Mouse (Mus musculus) stomach, embryonic 15.5 days (tissue): ENCODE results near the gene Kcnk6. TPM values are rescaled to one million over a fixed set of nuclear protein-coding genes. Genes with fewer than 3 reads are reported as not detected.
A peak's percentile ranks its signal among the peaks of the same experiment; 100 is the strongest.

Source experiments
- ATAC-seq: fragments of 200-750 bp; cut with Nextera tagmentation; 2 replicates; pipeline ENCODE4 v1.8.0; 2017; ENCODE audit warnings: low read depth, moderate number of reproducible peaks, moderate TSS enrichment; ENCODE audit not compliant: insufficient read depth, low FRiP score
- H3K27ac ChIP-seq: fragments of 300-500 bp; sonication (generic); 2 replicates; pipeline ENCODE4 v1.5.1; 2015; ENCODE audit warnings: mild to moderate bottlenecking, inconsistent platforms
- H3K27me3 ChIP-seq: fragments of 300-500 bp; sonication (generic); replicated peaks from 2 replicates; pipeline ENCODE4 v1.6.1; 2015; ENCODE audit warnings: inconsistent platforms
- H3K36me3 ChIP-seq: fragments of 300-500 bp; sonication (generic); 2 replicates; pipeline ENCODE4 v1.6.1; 2015; ENCODE audit warnings: inconsistent platforms
- H3K4me1 ChIP-seq: fragments of 300-500 bp; sonication (generic); 2 replicates; pipeline ENCODE4 v1.6.1; 2015; ENCODE audit warnings: inconsistent platforms
- H3K4me2 ChIP-seq: fragments of 300-500 bp; sonication (generic); 2 replicates; pipeline ENCODE4 v1.6.1; 2015; ENCODE audit warnings: mild to moderate bottlenecking, inconsistent platforms
- H3K4me3 ChIP-seq: fragments of 300-500 bp; sonication (generic); replicated peaks from 2 replicates; pipeline ENCODE4 v1.5.1; 2015; ENCODE audit warnings: inconsistent platforms
- H3K9ac ChIP-seq: fragments of 300-500 bp; sonication (generic); 2 replicates; pipeline ENCODE4 v1.6.1; 2015; ENCODE audit warnings: inconsistent platforms
- H3K9me3 ChIP-seq: fragments of 300-500 bp; sonication (generic); 2 replicates; pipeline ENCODE4 v1.6.1; 2016; ENCODE audit warnings: inconsistent platforms
- WGBS: fragments of 180-500 bp; shearing (Covaris S2); methylation state at CpG from one replicate; pipeline ENCODE4 v1.1.7; 2015; 5-methylcytosine and 5-hydroxymethylcytosine counted together
- polyA plus RNA-seq: library from polyadenylated mRNA; unstranded; fragments of >200 nt; fragmentation: Nextera tagmentation; extraction: Ambion mirVana; gene quantifications from 2 replicates; pipeline ENCODE4 v1.2.1, GENCODE M21; 2015

Kcnk6 gene
- polyA plus RNA-seq, 1 experiment from 2014 or later = 1.9 TPM

DNA sequence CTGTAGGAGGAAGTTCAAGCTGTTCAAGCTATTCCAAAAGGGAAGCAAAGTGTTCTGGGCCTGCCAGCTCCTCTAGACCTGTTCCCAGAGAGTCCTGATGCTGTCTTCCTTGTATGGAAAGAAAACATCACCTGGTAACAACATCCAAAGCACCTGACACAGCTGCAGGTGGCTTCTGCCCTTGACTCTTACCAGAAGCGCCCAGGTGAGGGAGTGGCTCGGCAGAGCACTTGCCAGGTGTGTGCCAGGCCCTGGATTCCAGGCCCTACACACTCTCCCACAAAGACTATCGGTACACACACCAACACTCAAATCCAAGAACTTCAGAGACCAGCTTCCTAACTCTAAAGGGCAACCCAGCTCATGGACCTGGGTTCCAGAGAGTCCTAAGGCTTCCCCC lies 31.5 kb upstream of the Kcnk6 start:
- Histone ChIP-seq H3K4me2 (no peak overlapping the region), H3K9me3 (no peaks in the 10 kb centered on the region), H3K9ac (no peak overlapping the region), H3K4me1 (peaks cover 23% of the 10 kb centered on the region; the same call in 1 of the 2 replicates), H3K36me3 (0 out of 2 replicates have a peak, but pooled peaks cover 4% of the 10 kb centered on the region), H3K27me3 (no peaks in the 10 kb centered on the region), H3K4me3 (no peak overlapping the region), H3K27ac (no peak overlapping the region)
- WGBS = 84% methylated on average over 3 of the region's 3 CpGs
- ATAC-seq = no peak

DNA sequence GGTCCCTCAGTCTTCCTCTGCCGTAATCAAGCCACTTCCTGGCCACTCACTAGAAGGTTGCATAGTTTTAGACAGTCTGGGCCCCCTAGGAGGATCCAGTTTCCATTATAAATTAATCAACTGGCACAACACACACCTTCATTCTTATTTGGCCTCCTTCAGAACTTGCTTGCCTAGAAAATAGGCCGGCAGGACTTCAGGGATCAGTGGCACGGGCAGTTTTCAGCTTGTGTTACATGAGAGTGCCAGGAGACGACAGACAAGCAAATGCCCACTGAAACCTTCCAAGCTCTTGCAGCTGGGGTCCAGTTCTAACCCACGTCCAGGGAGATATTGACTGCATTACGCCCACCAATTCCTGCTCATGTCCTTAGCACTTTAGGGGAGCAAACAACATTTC lies 29.8 kb upstream of the Kcnk6 start:
- H3K9me3 ChIP-seq = no peaks in the 10 kb centered on the region
- no peak overlapping the region for H3K27ac ChIP-seq
- H3K4me1 ChIP-seq = peaks cover 23% of the 10 kb centered on the region; the same call in 1 of the 2 replicates
- H3K4me2 ChIP-seq = no peak overlapping the region
- H3K4me3 ChIP-seq = no peak overlapping the region
- no peak overlapping the region for H3K9ac ChIP-seq
- 0 out of 2 replicates have a peak, but pooled peaks cover 4% of the 10 kb centered on the region for H3K36me3 ChIP-seq
- H3K27me3 ChIP-seq = no peaks in the 10 kb centered on the region
- 78% methylated on average over 6 of the region's 6 CpGs for WGBS
- no peak for ATAC-seq

DNA sequence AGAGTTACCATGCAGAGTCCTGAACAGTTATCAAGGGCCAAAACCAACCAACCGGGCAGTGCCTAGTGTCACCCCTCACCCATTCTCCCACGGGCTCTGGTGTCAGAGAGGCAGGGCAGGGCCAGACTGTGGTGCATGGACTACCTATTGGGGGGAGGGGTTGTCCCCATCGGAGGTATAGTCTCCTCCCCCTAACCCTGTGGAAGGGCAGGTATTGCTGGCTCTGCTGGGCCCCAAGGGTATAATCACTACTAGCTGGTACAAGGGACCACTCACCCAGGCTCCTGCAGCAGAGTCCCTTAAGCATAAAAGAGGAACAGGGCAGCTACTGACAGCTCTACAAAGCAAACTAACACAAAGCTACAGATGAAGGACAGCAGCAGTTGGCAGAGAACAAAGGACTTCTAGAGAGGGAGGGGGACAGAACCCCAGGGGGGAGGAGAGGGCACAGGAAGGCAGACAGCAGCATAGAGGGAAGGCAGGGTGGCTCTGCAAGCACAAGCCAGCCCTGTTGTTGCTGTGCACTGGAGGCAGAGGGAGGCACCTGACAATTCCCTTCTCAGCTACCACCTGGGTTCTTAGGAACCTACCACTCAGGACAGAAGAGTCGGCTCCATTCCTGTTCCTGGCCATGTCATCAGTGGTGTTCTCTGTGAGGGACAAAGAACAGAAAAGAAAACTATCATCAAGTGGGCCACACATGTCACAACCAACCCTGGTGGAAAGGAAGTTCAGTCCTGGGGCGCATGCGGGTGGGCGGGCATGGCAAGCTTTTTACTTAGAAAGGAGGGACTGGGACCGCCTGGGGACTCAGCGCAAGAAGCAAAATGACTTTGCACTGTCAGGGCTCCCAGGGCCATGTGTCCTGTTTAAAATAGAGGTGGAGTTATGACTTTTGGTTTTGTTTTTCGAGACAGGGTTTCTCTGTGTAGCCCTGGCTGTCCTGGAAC lies 27.7 kb upstream of the Kcnk6 start:
- no peak overlapping the region for H3K27ac ChIP-seq
- 82% methylated on average over 10 of the region's 10 CpGs for WGBS
- H3K4me2 ChIP-seq = no peak overlapping the region
- no peaks in the 10 kb centered on the region; the same call in 1 of the 2 replicates for H3K27me3 ChIP-seq
- peaks cover 14% of the 10 kb centered on the region for H3K4me1 ChIP-seq
- no peak overlapping the region for H3K4me3 ChIP-seq
- H3K9me3 ChIP-seq = no peaks in the 10 kb centered on the region
- H3K9ac ChIP-seq = no peak overlapping the region
- no peak for ATAC-seq
- 0 out of 2 replicates have a peak, but pooled peaks cover 4% of the 10 kb centered on the region for H3K36me3 ChIP-seq

- Histone ChIP-seq H3K4me1 (peaks cover 12% of the 10 kb centered on the region), H3K4me2 (no peak overlapping the region), H3K27ac (no peak overlapping the region), H3K36me3 (0 out of 2 replicates have a peak, but pooled peaks cover 4% of the 10 kb centered on the region), H3K9me3 (no peaks in the 10 kb centered on the region), H3K27me3 (no peaks in the 10 kb centered on the region; the same call in 1 of the 2 replicates), H3K4me3 (no peak overlapping the region), H3K9ac (no peak overlapping the region)
- 81% methylated on average over 1 of the region's 1 CpGs for WGBS
- no peak for ATAC-seq
Observed at GRCm38 (mm10) chr7:29257368-29257767, 25.1 kb upstream of the Kcnk6 start.

DNA sequence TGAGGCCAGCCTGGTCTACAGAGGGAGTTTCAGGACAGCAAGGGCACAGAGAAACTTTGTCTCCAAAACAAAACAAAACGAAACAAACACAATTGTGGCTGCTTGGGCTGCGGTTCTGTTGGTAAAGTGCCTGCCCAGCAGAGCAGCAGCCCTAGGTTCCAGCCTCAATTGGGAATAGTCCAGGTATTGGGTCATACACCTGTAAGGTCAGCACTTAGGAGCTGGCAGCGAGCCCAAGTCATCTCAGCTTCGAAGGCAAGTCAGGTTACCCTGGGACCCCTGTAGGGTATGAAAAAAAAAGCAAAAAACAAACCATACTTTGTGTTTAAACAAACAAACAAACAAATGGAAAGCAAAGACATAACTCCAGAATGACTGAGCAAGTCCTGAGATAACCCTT lies 23.6 kb upstream of the Kcnk6 start:
- 82% methylated on average over 4 of the region's 4 CpGs for WGBS
- Histone ChIP-seq H3K36me3 (0 out of 2 replicates have a peak, but pooled peaks cover 4% of the 10 kb centered on the region), H3K4me1 (peaks cover 7% of the 10 kb centered on the region), H3K27ac (no peak overlapping the region), H3K4me2 (no peak overlapping the region), H3K27me3 (no peaks in the 10 kb centered on the region; the same call in 1 of the 2 replicates), H3K9me3 (no peaks in the 10 kb centered on the region), H3K4me3 (no peak overlapping the region), H3K9ac (no peak overlapping the region)
- no peak for ATAC-seq

- peaks cover 3% of the 10 kb centered on the region for H3K4me1 ChIP-seq
- H3K9ac ChIP-seq = no peak overlapping the region
- no peaks in the 10 kb centered on the region for H3K9me3 ChIP-seq
- 27% methylated on average over 5 of the region's 5 CpGs for WGBS
- H3K4me2 ChIP-seq = no peak overlapping the region
- no peak for ATAC-seq
- H3K36me3 ChIP-seq = no peaks in the 10 kb centered on the region
- peak overlapping the region; percentile 23; the same call in 1 of the 2 replicates for H3K27ac ChIP-seq
- no peak overlapping the region for H3K4me3 ChIP-seq
- H3K27me3 ChIP-seq = no peaks in the 10 kb centered on the region; the same call in 1 of the 2 replicates
Observed at GRCm38 (mm10) chr7:29253842-29254241, 21.5 kb upstream of the Kcnk6 start.

DNA sequence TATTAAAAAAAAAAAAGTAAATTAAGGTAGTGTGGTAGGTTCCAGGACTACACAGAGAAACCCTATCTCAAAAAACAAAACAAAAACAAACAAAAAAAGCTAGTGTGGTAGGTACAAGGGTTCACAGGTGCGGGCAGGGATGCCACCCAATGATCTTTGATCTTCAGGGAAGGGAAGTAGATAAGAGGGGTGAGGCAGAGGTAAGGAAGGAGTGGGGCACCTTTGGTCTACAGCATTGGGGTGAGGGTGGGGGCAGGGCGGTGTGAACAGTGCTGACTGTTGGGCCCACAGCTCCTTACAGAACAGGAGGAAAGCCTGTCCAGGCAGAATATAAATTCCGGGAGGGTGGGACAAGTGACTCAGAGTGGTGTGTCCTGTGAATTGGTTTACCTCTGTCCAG lies 18.9 kb upstream of the Kcnk6 start:
- H3K4me3 ChIP-seq = no peak overlapping the region
- peaks cover 27% of the 10 kb centered on the region for H3K4me1 ChIP-seq
- peak; percentile 40; the same call in 1 of the 2 replicates for ATAC-seq
- H3K36me3 ChIP-seq = no peaks in the 10 kb centered on the region; the same call in 1 of the 2 replicates
- 53% methylated on average over 3 of the region's 3 CpGs for WGBS
- peak overlapping the region; percentile 40 for H3K27ac ChIP-seq
- no peaks in the 10 kb centered on the region for H3K9me3 ChIP-seq
- H3K9ac ChIP-seq = no peak overlapping the region
- no peaks in the 10 kb centered on the region; the same call in 1 of the 2 replicates for H3K27me3 ChIP-seq
- H3K4me2 ChIP-seq = no peak overlapping the region

- H3K4me2 ChIP-seq = peak within 1 kb of the TSS; percentile 55
- no peaks in the 10 kb centered on the region; the same call in 1 of the 2 replicates for H3K27me3 ChIP-seq
- peak within 1 kb of the TSS; percentile 37; the same call in 1 of the 2 replicates for H3K9ac ChIP-seq
- H3K27ac ChIP-seq = peak within 1 kb of the TSS; percentile 81
- peaks cover 13% of the 10 kb centered on the region; the same call in 1 of the 2 replicates for H3K36me3 ChIP-seq
- peak; percentile 73 for ATAC-seq
- H3K4me1 ChIP-seq = peaks cover 29% of the 10 kb centered on the region
- WGBS = 29% methylated on average over 20 of the region's 20 CpGs
- no peaks in the 10 kb centered on the region for H3K9me3 ChIP-seq
- H3K4me3 ChIP-seq = peak within 1 kb of the TSS; percentile 39
Observed at GRCm38 (mm10) chr7:29248261-29248841, 16.0 kb upstream of the Kcnk6 start, which contains the start of gene 2200002D01Rik. Gene 2200002D01Rik (minus strand): TSS chr7:29248466.

- H3K4me2 ChIP-seq = peak overlapping the region; percentile 55
- no peaks in the 10 kb centered on the region for H3K9me3 ChIP-seq
- ATAC-seq = no peak
- H3K27ac ChIP-seq = peak overlapping the region; percentile 81
- peak overlapping the region; percentile 37; the same call in 1 of the 2 replicates for H3K9ac ChIP-seq
- H3K4me3 ChIP-seq = peak overlapping the region; percentile 39
- 22% methylated on average over 19 of the region's 19 CpGs for WGBS
- peaks cover 13% of the 10 kb centered on the region; the same call in 1 of the 2 replicates for H3K36me3 ChIP-seq
- no peaks in the 10 kb centered on the region; the same call in 1 of the 2 replicates for H3K27me3 ChIP-seq
- H3K4me1 ChIP-seq = peaks cover 29% of the 10 kb centered on the region
Observed at GRCm38 (mm10) chr7:29247706-29248105, 15.4 kb upstream of the Kcnk6 start.

- Histone ChIP-seq H3K4me3 (peak overlapping the region; percentile 39), H3K36me3 (peaks cover 13% of the 10 kb centered on the region; the same call in 1 of the 2 replicates), H3K4me2 (peak overlapping the region; percentile 55), H3K27me3 (no peaks in the 10 kb centered on the region; the same call in 1 of the 2 replicates), H3K9ac (peak overlapping the region; percentile 25; the same call in 1 of the 2 replicates), H3K27ac (peak overlapping the region; percentile 21), H3K9me3 (no peaks in the 10 kb centered on the region), H3K4me1 (peaks cover 29% of the 10 kb centered on the region)
- ATAC-seq = peak; percentile 12; the same call in 1 of the 2 replicates
- 26% methylated on average over 16 of the region's 16 CpGs for WGBS
Observed at GRCm38 (mm10) chr7:29247314-29247700, 15.0 kb upstream of the Kcnk6 start.

- peaks cover 29% of the 10 kb centered on the region for H3K4me1 ChIP-seq
- peak overlapping the region; percentile 55 for H3K4me2 ChIP-seq
- no peaks in the 10 kb centered on the region; the same call in 1 of the 2 replicates for H3K27me3 ChIP-seq
- H3K36me3 ChIP-seq = peaks cover 13% of the 10 kb centered on the region; the same call in 1 of the 2 replicates
- H3K27ac ChIP-seq = peak overlapping the region; percentile 21; the same call in 1 of the 2 replicates
- peak overlapping the region; percentile 39 for H3K4me3 ChIP-seq
- ATAC-seq = no peak
- H3K9me3 ChIP-seq = no peaks in the 10 kb centered on the region
- 73% methylated on average over 21 of the region's 21 CpGs for WGBS
- H3K9ac ChIP-seq = peak overlapping the region; percentile 25; the same call in 1 of the 2 replicates
Observed at GRCm38 (mm10) chr7:29246619-29247313, 14.5 kb upstream of the Kcnk6 start.
